Mouse (Mus musculus) MEL (cell line): Measurements from ENCODE around the gene Hoxb2. TPM values are rescaled to one million over a fixed set of nuclear protein-coding genes. Genes with fewer than 3 reads are reported as not detected.

ENCODE experiments used
- DNase-seq: peaks from one replicate; pipeline ENCODE4 v3.0.0; 2011; ENCODE audit warnings: low read depth, low spot score
- H3K27ac ChIP-seq: 2 replicates; pipeline ENCODE4 v1.5.1; 2012; ENCODE audit warnings: low read depth, mild to moderate bottlenecking, control low read depth, low read length, moderate library complexity; ENCODE audit not compliant: control insufficient read depth
- H3K27me3 ChIP-seq, 2 experiments: fragments of 150-350 bp in 1 of 2; sonication (generic) in 1 of 2; 2 replicates each; pipeline ENCODE4 v1.6.1; 2012; ENCODE audit warnings: low read length in 2 of 2, mild to moderate bottlenecking in 2 of 2, improper control_type of control experiment in 1 of 2, moderate library complexity in 1 of 2; ENCODE audit not compliant: insufficient read depth in 2 of 2, control insufficient read depth in 1 of 2
- H3K36me3 ChIP-seq, 2 experiments: 2 replicates each; pipeline ENCODE4 v1.6.1; 2012 to 2014; ENCODE audit warnings: low read length in 2 of 2, improper control_type of control experiment in 1 of 2, inconsistent platforms in 1 of 2, mild to moderate bottlenecking in 1 of 2; ENCODE audit not compliant: insufficient read depth in 2 of 2, control insufficient read depth in 1 of 2
- H3K4me1 ChIP-seq, 2 experiments: fragments of 150-350 bp in 1 of 2; sonication (generic) in 1 of 2; 2 replicates each; pipeline ENCODE4 v1.6.1; 2012; ENCODE audit warnings: low read length in 2 of 2, improper control_type of control experiment in 1 of 2, mild to moderate bottlenecking in 1 of 2; ENCODE audit not compliant: insufficient read depth in 2 of 2, control insufficient read depth in 1 of 2
- H3K4me3 ChIP-seq, 2 experiments: fragments of 150-350 bp in 1 of 2; sonication (generic) in 1 of 2; 2 replicates each; pipeline ENCODE4 v1.5.1; 2012; ENCODE audit warnings: low read depth in 2 of 2, low read length in 2 of 2, mild to moderate bottlenecking in 2 of 2, moderate library complexity in 2 of 2, control low read depth in 1 of 2, improper control_type of control experiment in 1 of 2; ENCODE audit not compliant: control insufficient read depth in 1 of 2, insufficient read depth in 1 of 2
- H3K79me2 ChIP-seq: 2 replicates; pipeline ENCODE4 v1.6.1; 2012; ENCODE audit warnings: mild to moderate bottlenecking, low read length, moderate library complexity; ENCODE audit not compliant: control insufficient read depth, poor library complexity, insufficient read depth
- H3K9ac ChIP-seq: 2 replicates; pipeline ENCODE4 v1.6.1; 2012; ENCODE audit warnings: low read depth, mild to moderate bottlenecking, control low read depth, low read length, moderate library complexity; ENCODE audit not compliant: control insufficient read depth, poor library complexity, severe bottlenecking
- H3K9me3 ChIP-seq: fragments of 150-350 bp; sonication (generic); replicated peaks from 2 replicates; pipeline ENCODE4 v1.6.1; 2012; ENCODE audit warnings: mild to moderate bottlenecking, low read length, improper control_type of control experiment, moderate library complexity; ENCODE audit not compliant: insufficient read depth
- BHLHE40 ChIP-seq: IDR thresholded peaks from 2 replicates; pipeline ENCODE4 v1.6.1; 2012; ENCODE audit warnings: low read depth, mild to moderate bottlenecking, inconsistent platforms, low read length, improper control_type of control experiment, borderline replicate concordance
- E2F4 ChIP-seq: IDR thresholded peaks from 2 replicates; pipeline ENCODE4 v1.6.1; 2011; ENCODE audit warnings: low read depth, low read length, improper control_type of control experiment, borderline replicate concordance
- ELF1 ChIP-seq: IDR thresholded peaks from 2 replicates; pipeline ENCODE4 v1.6.1; 2014; ENCODE audit warnings: low read depth, mild to moderate bottlenecking, inconsistent platforms, low read length, improper control_type of control experiment, moderate library complexity
- EP300 ChIP-seq, 2 experiments: IDR thresholded peaks; 2 replicates each; pipeline ENCODE4 v1.6.1; 2011; ENCODE audit warnings: improper control_type of control experiment in 2 of 2, low read length in 2 of 2, low read depth in 1 of 2, mild to moderate bottlenecking in 1 of 2
- GATA1 ChIP-seq: IDR thresholded peaks from 2 replicates; pipeline ENCODE4 v1.6.1; 2011; ENCODE audit warnings: low read depth, low read length, improper control_type of control experiment
- HCFC1 ChIP-seq: IDR thresholded peaks from 2 replicates; pipeline ENCODE4 v1.6.1; 2012; ENCODE audit warnings: low read depth, mild to moderate bottlenecking, inconsistent platforms, low read length, improper control_type of control experiment, moderate library complexity
- JUND ChIP-seq: IDR thresholded peaks from 2 replicates; pipeline ENCODE4 v1.6.1; 2011; ENCODE audit warnings: low read depth, mild to moderate bottlenecking, improper control_type of control experiment, low read length
- MEF2A ChIP-seq: IDR thresholded peaks from 2 replicates; pipeline ENCODE4 v1.6.1; 2014; ENCODE audit warnings: low read depth, mild to moderate bottlenecking, inconsistent platforms, low read length, improper control_type of control experiment; ENCODE audit not compliant: poor library complexity, insufficient replicate concordance, severe bottlenecking; ENCODE audit errors: extremely low read depth
- MYC ChIP-seq: IDR thresholded peaks from 2 replicates; pipeline ENCODE4 v1.6.1; 2011; ENCODE audit warnings: low read depth, mild to moderate bottlenecking, low read length, improper control_type of control experiment, moderate library complexity
- NRF1 ChIP-seq: IDR thresholded peaks from 2 replicates; pipeline ENCODE4 v1.6.1; 2014; ENCODE audit warnings: low read depth, mild to moderate bottlenecking, inconsistent platforms, low read length, improper control_type of control experiment, moderate library complexity; ENCODE audit not compliant: poor library complexity, insufficient read depth, severe bottlenecking
- RAD21 ChIP-seq: IDR thresholded peaks from 2 replicates; pipeline ENCODE4 v1.6.1; 2011; ENCODE audit warnings: mild to moderate bottlenecking, low read depth, low read length, improper control_type of control experiment
- RCOR1 ChIP-seq: IDR thresholded peaks from 2 replicates; pipeline ENCODE4 v1.6.1; 2012; ENCODE audit warnings: low read depth, mild to moderate bottlenecking, inconsistent platforms, low read length, improper control_type of control experiment
- SMC3 ChIP-seq: IDR thresholded peaks from 2 replicates; pipeline ENCODE4 v1.6.1; 2011; ENCODE audit warnings: low read depth, low read length, improper control_type of control experiment
- TAL1 ChIP-seq: IDR thresholded peaks from 2 replicates; pipeline ENCODE4 v1.6.1; 2012; ENCODE audit warnings: mild to moderate bottlenecking, inconsistent platforms, low read length, moderate library complexity, mixed read lengths
- TBP ChIP-seq: IDR thresholded peaks from 2 replicates; pipeline ENCODE4 v1.8.0; 2011; ENCODE audit warnings: low read depth, low read length, improper control_type of control experiment
- UBTF ChIP-seq: IDR thresholded peaks from 2 replicates; pipeline ENCODE4 v1.6.1; 2012; ENCODE audit warnings: low read depth, mild to moderate bottlenecking, inconsistent platforms, low read length, improper control_type of control experiment, moderate library complexity, borderline replicate concordance; ENCODE audit not compliant: insufficient read depth
- USF2 ChIP-seq, 2 experiments: IDR thresholded peaks; 2 replicates each; pipeline ENCODE4 v1.6.1; 2011 to 2012; ENCODE audit warnings: improper control_type of control experiment in 2 of 2, low read length in 2 of 2, borderline replicate concordance in 1 of 2, inconsistent platforms in 1 of 2, low read depth in 1 of 2, mild to moderate bottlenecking in 1 of 2; ENCODE audit not compliant: insufficient read depth in 1 of 2
- ZC3H11A ChIP-seq: IDR thresholded peaks from 2 replicates; pipeline ENCODE4 v1.6.1; 2012; ENCODE audit warnings: low read depth, mild to moderate bottlenecking, inconsistent platforms, low read length, improper control_type of control experiment
- ZKSCAN1 ChIP-seq: IDR thresholded peaks from 2 replicates; pipeline ENCODE4 v1.6.1; 2012; ENCODE audit warnings: low read depth, mild to moderate bottlenecking, inconsistent platforms, low read length, improper control_type of control experiment, moderate library complexity
- ZMIZ1 ChIP-seq: IDR thresholded peaks from 2 replicates; pipeline ENCODE4 v1.6.1; 2012; ENCODE audit warnings: low read depth, mild to moderate bottlenecking, inconsistent platforms, low read length, improper control_type of control experiment, moderate library complexity
- polyA plus RNA-seq, 2 experiments: library from polyadenylated mRNA; stranded (reverse) in 1 of 2; unstranded in 1 of 2; fragments of >175 nt in 1 of 2; fragments of >200 nt in 1 of 2; gene quantifications; 2 replicates each; pipeline versions ENCODE4 v1.2.1 to v1.2.4; 2012; ENCODE audit warnings: low replicate concordance in 2 of 2, low read depth in 1 of 2; ENCODE audit not compliant: insufficient read length in 2 of 2, insufficient read depth in 1 of 2, missing spikeins in 1 of 2
- total RNA-seq: library from RNA; depleted of rRNA; stranded (reverse); fragments of 300-350 nt; gene quantifications from 2 replicates; pipeline ENCODE4 v1.2.3, GENCODE M21; 2012

Hoxb2 gene
- total and polyA plus RNA-seq, 3 experiments: not detected

DNA sequence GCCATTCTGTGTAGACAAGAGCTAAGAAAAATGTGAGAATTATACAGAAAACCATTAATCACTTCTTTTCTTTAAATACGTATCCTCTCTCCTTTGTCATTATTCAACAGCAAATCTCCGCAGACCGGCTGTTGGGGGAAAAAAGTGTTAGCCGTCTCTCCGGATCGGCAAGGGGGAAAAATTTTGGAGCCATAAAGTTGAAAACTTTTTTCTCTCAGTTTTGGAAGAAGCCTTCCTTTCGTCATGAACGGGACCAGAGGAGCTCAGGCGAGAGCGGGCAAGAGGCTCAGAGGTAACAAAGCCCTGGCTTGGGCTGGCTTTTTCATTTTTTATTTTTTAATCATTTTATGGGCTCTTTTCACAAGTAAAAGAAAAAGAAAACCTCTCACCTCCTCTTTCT is 27.2 kb upstream of the Hoxb2 start, which contains the start of gene Hoxb3 (continued):
- TF ChIP-seq EP300 (IDR thresholded peaks at IDR 0.05; ENCODE audit: low read depth in 1 of 2, low read length in 2 of 2): no peak

- Histone ChIP-seq H3K27ac (no peak overlapping the region), H3K4me3 (no peak overlapping the region), H3K27me3 (peaks cover 5 to 9% of the 10 kb centered on the region in 2 experiments), H3K36me3 (no peaks in the 10 kb centered on the region), H3K9ac (no peak overlapping the region), H3K9me3 (no peaks in the 10 kb centered on the region), H3K4me1 (no peaks in the 10 kb centered on the region), H3K79me2 (no peaks in the 10 kb centered on the region)
- no peak for DNase-seq
- TF ChIP-seq E2F4 (no peak), TBP (no peak), NRF1 (no peak), TAL1 (no peak), MEF2A (no peak), UBTF (no peak), USF2 (IDR thresholded peaks at IDR 0.05; ENCODE audit: borderline replicate concordance in 1 of 2, insufficient read depth in 1 of 2, low read depth in 1 of 2, low read length in 2 of 2) (no peak), HCFC1 (no peak), RAD21 (no peak), ZKSCAN1 (no peak), ZC3H11A (no peak), MYC (no peak), ELF1 (no peak), ZMIZ1 (no peak), RCOR1 (no peak), SMC3 (no peak), BHLHE40 (no peak), JUND (no peak)
These were observed 26.2 kb upstream of the Hoxb2 start for GRCm38 (mm10) chr11:96324125-96324524.

DNA sequence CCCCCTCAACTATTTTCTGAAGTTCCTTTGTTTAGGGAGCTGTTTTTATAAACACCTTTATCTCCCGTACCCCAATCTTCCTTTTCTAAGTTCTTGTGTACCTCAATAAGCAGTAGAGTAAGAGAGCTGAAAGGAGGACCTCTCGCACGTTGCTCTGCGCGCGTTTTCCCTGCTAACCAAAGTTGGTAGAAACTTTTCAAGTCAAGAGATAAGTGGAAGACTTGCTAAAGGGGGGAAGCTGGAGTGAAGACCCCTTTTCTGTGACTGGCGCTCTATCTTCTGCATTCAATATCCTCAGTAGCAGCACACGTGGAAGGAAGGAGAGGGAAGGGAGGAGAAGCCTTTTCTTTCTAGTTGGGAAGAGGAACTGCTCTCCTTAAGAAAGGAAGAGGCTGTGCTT is 25.4 kb upstream of the Hoxb2 start:
- DNase-seq: no peak
- H3K27ac ChIP-seq: no peak overlapping the region
- H3K9me3 ChIP-seq: no peaks in the 10 kb centered on the region
- no peak overlapping the region for H3K4me3 ChIP-seq
- no peaks in the 10 kb centered on the region for H3K79me2 ChIP-seq
- peaks cover 6 to 9% of the 10 kb centered on the region in 2 experiments for H3K27me3 ChIP-seq
- no peak for TF ChIP-seq GATA1
- no peaks in the 10 kb centered on the region for H3K4me1 ChIP-seq
- H3K36me3 ChIP-seq: no peaks in the 10 kb centered on the region
- H3K9ac ChIP-seq: no peak overlapping the region
